Mouse (Mus musculus): ENCODE results near the gene Banp. TPM values are rescaled to one million over a fixed set of nuclear protein-coding genes. Genes with fewer than 3 reads are reported as not detected.

The Banp gene
- total and polyA plus RNA-seq, 3 experiments: 19.2 to 28.4 TPM; not detected in 1

DNA sequence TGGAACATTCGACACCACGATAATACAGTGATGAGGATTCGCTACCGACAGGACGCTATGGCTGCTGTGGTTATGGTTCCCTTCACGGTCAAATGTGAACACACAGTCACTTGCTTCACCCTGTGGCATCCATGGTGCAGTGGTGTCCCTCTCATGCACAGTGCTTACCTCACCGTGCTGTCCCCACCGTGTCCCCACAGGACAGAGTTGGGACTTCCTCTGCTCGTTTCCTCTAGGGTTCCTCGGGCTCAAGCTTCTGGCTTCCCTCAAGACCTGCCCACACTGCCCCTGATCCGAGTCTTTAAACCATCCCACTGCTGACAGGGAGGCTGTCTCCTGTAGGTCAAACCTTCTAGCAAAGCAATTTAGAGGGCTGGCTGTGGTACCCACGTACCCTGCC is 128.8 kb downstream of the Banp start:
- H3K27ac ChIP-seq (ENCODE audit: control insufficient read depth, low read depth, low read length): no peak overlapping the region
- H3K27me3 ChIP-seq (ENCODE audit: control insufficient read depth in 1 of 2, insufficient read depth in 2 of 2, low read length in 2 of 2): no peaks in the 10 kb centered on the region
- no peaks in the 10 kb centered on the region for H3K36me3 ChIP-seq (ENCODE audit: control insufficient read depth in 1 of 2, insufficient read depth in 2 of 2, low read length in 2 of 2)
- H3K9me3 ChIP-seq (replicated peaks; ENCODE audit: insufficient read depth, low read length): no peaks in the 10 kb centered on the region
- H3K79me2 ChIP-seq (ENCODE audit: control insufficient read depth, insufficient read depth, low read length, poor library complexity): no peaks in the 10 kb centered on the region
- no peak for DNase-seq (ENCODE audit: low read depth, low spot score)
- H3K4me1 ChIP-seq (ENCODE audit: control insufficient read depth in 1 of 2, insufficient read depth in 2 of 2, low read length in 2 of 2): no peaks in the 10 kb centered on the region
- no peak overlapping the region for H3K4me3 ChIP-seq (ENCODE audit: control insufficient read depth in 1 of 2, insufficient read depth in 1 of 2, low read depth in 2 of 2, low read length in 2 of 2)
- no peak overlapping the region for H3K9ac ChIP-seq (ENCODE audit: control insufficient read depth, low read depth, low read length, poor library complexity, severe bottlenecking)
- TF ChIP-seq KAT2A (conservative IDR thresholded peaks at IDR 0.05; ENCODE audit: low read depth, low read length): no peak
- no peak for TF ChIP-seq MAZ (IDR thresholded peaks at IDR 0.05; ENCODE audit: low read depth, low read length)
- TF ChIP-seq E2F4 (IDR thresholded peaks at IDR 0.05; ENCODE audit: borderline replicate concordance, low read depth, low read length): no peak
- no peak for TF ChIP-seq ZKSCAN1 (IDR thresholded peaks at IDR 0.05; ENCODE audit: low read depth, low read length)

Other genes with a start within 250 kb of the Banp start
- gene Jph3, start 220.1 kb upstream of the Banp start, total RNA-seq (2012; rRNA removed): not detected in 2 replicates
- gene Jph3, start 220.1 kb upstream of the Banp start, polyA plus RNA-seq (2012; ENCODE audit: insufficient read depth in 1 of 2, insufficient read length in 2 of 2, low read depth in 1 of 2, low replicate concordance in 2 of 2, missing spikeins in 1 of 2): under 1 TPM in 1 of 2 experiments, not detected in 1; 0.15 TPM
- gene Klhdc4, start 120.2 kb upstream of the Banp start, total RNA-seq (2012; rRNA removed): 49.8 and 53.7 TPM in 2 replicates
- 10 to 100 TPM in 1 of 2 experiments, not detected in 1; 65.2 TPM for gene Klhdc4, start 120.2 kb upstream of the Banp start, polyA plus RNA-seq (2012; ENCODE audit: insufficient read depth in 1 of 2, insufficient read length in 2 of 2, low read depth in 1 of 2, low replicate concordance in 2 of 2, missing spikeins in 1 of 2)
- gene Slc7a5, start 42.1 kb upstream of the Banp start, total RNA-seq (2012; rRNA removed): 108 and 164 TPM in 2 replicates
- gene Slc7a5, start 42.1 kb upstream of the Banp start, polyA plus RNA-seq (2012; ENCODE audit: insufficient read depth in 1 of 2, insufficient read length in 2 of 2, low read depth in 1 of 2, low replicate concordance in 2 of 2, missing spikeins in 1 of 2): 100 to 1,000 TPM in 1 of 2 experiments, 10 to 100 TPM in 1; 55.0 to 263 TPM
- not detected in 2 replicates for gene Car5a, start 4.8 kb upstream of the Banp start, total RNA-seq (2012; rRNA removed)
- gene Car5a, start 4.8 kb upstream of the Banp start, polyA plus RNA-seq (2012; ENCODE audit: insufficient read depth in 1 of 2, insufficient read length in 2 of 2, low read depth in 1 of 2, low replicate concordance in 2 of 2, missing spikeins in 1 of 2): under 1 TPM in 1 of 2 experiments, not detected in 1; 0.08 TPM